Mouse (Mus musculus): ENCODE measurements around the gene Slc22a6.

- no peak for TF ChIP-seq POLR2A (IDR thresholded peaks at IDR 0.05; ENCODE audit: low read depth, low read length)
- TF ChIP-seq CTCF (IDR thresholded peaks at IDR 0.05; ENCODE audit: extremely low read depth, insufficient read depth, insufficient read length, insufficient replicate concordance) = no peak
Measured at GRCm38 (mm10) chr19:8585899-8586298, 31.9 kb upstream of the Slc22a6 start.

Measured in spleen, adult 2 months (tissue).